Mouse (Mus musculus): ENCODE measurements around the gene Dync1i2. TPM values are rescaled to one million over a fixed set of nuclear protein-coding genes. Genes with fewer than 3 reads are reported as not detected.
A peak's percentile ranks its signal among the peaks of the same experiment; 100 is the strongest.

Gene Dync1i2
- polyA plus RNA-seq, 1 experiment from 2014 or later, result 78.5 TPM

GRCm38 (mm10) chr2:71227398-71227797 is 15.9 kb downstream of the Dync1i2 start:
- no peak for ATAC-seq (replicated peaks; ENCODE audit: low FRiP score)
- Histone ChIP-seq H3K4me1 (replicated peaks; ENCODE audit: control insufficient read depth, insufficient read depth, low read length) (no peaks in the 10 kb centered on the region), H3K27ac (ENCODE audit: low read depth, low read length) (no peak overlapping the region), H3K9ac (ENCODE audit: low read depth, low read length) (no peak overlapping the region), H3K27me3 (replicated peaks; ENCODE audit: control insufficient read depth, insufficient read depth, low read length) (no peaks in the 10 kb centered on the region), H3K9me3 (ENCODE audit: control insufficient read depth, low read length) (no peaks in the 10 kb centered on the region), H3K4me3 (ENCODE audit: low read depth, low read length) (no peak overlapping the region), H3K4me2 (no peak overlapping the region), H3K36me3 (ENCODE audit: control insufficient read depth, insufficient read depth, low read length) (peaks cover 9% of the 10 kb centered on the region)
- no peak for DNase-seq (ENCODE audit: low spot score)
- WGBS, result 59% methylated on average over 1 of the region's 1 CpGs

- Histone ChIP-seq H3K4me3 (ENCODE audit: low read depth, low read length) (no peak overlapping the region), H3K27ac (ENCODE audit: low read depth, low read length) (no peak overlapping the region), H3K36me3 (ENCODE audit: control insufficient read depth, insufficient read depth, low read length) (no peaks in the 10 kb centered on the region; the same call in 1 of the 2 replicates), H3K9me3 (ENCODE audit: control insufficient read depth, low read length) (no peaks in the 10 kb centered on the region), H3K4me1 (replicated peaks; ENCODE audit: control insufficient read depth, insufficient read depth, low read length) (no peaks in the 10 kb centered on the region), H3K27me3 (replicated peaks; ENCODE audit: control insufficient read depth, insufficient read depth, low read length) (no peaks in the 10 kb centered on the region), H3K4me2 (no peak overlapping the region), H3K9ac (ENCODE audit: low read depth, low read length) (no peak overlapping the region)
- 93% methylated on average over 1 of the region's 1 CpGs for WGBS
- DNase-seq (ENCODE audit: low spot score) (no peak), ATAC-seq (replicated peaks; ENCODE audit: low FRiP score) (no peak)
These were observed 18.1 kb downstream of the Dync1i2 start for GRCm38 (mm10) chr2:71229603-71230002.

- ATAC-seq (replicated peaks; ENCODE audit: low FRiP score), result no peak
- H3K27ac ChIP-seq (ENCODE audit: low read depth, low read length), result no peak overlapping the region
- H3K36me3 ChIP-seq (ENCODE audit: control insufficient read depth, insufficient read depth, low read length), result peaks cover 5% of the 10 kb centered on the region
These were observed 20.4 kb downstream of the Dync1i2 start for GRCm38 (mm10) chr2:71231951-71232350.

GRCm38 (mm10) chr2:71232976-71233375 is 21.5 kb downstream of the Dync1i2 start:
- H3K9ac ChIP-seq (ENCODE audit: low read depth, low read length), result no peak overlapping the region
- H3K27ac ChIP-seq (ENCODE audit: low read depth, low read length), result no peak overlapping the region
- peaks cover 5% of the 10 kb centered on the region for H3K36me3 ChIP-seq (ENCODE audit: control insufficient read depth, insufficient read depth, low read length)
- no peak overlapping the region for H3K4me2 ChIP-seq
- 87% methylated on average over 2 of the region's 2 CpGs for WGBS
- ATAC-seq (replicated peaks; ENCODE audit: low FRiP score) (no peak), DNase-seq (ENCODE audit: low spot score) (no peak)
- 0 out of 2 replicates have a peak, but pooled peaks cover 2% of the 10 kb centered on the region for H3K4me1 ChIP-seq (replicated peaks; ENCODE audit: control insufficient read depth, insufficient read depth, low read length)
- H3K9me3 ChIP-seq (ENCODE audit: control insufficient read depth, low read length), result no peaks in the 10 kb centered on the region
- no peak overlapping the region for H3K4me3 ChIP-seq (ENCODE audit: low read depth, low read length)
- no peaks in the 10 kb centered on the region for H3K27me3 ChIP-seq (replicated peaks; ENCODE audit: control insufficient read depth, insufficient read depth, low read length)

More at GRCm38 (mm10) chr2:71231951-71232350, 20.4 kb downstream of the Dync1i2 start:
- no peak for DNase-seq (ENCODE audit: low spot score)
- Histone ChIP-seq H3K9ac (ENCODE audit: low read depth, low read length) (no peak overlapping the region), H3K4me1 (replicated peaks; ENCODE audit: control insufficient read depth, insufficient read depth, low read length) (0 out of 2 replicates have a peak, but pooled peaks cover 2% of the 10 kb centered on the region), H3K27me3 (replicated peaks; ENCODE audit: control insufficient read depth, insufficient read depth, low read length) (no peaks in the 10 kb centered on the region), H3K4me2 (no peak overlapping the region), H3K4me3 (ENCODE audit: low read depth, low read length) (no peak overlapping the region), H3K9me3 (ENCODE audit: control insufficient read depth, low read length) (no peaks in the 10 kb centered on the region)
- 88% methylated on average over 5 of the region's 5 CpGs for WGBS

- Histone ChIP-seq H3K27me3 (replicated peaks; ENCODE audit: control insufficient read depth, insufficient read depth, low read length) (no peaks in the 10 kb centered on the region), H3K4me1 (replicated peaks; ENCODE audit: control insufficient read depth, insufficient read depth, low read length) (0 out of 2 replicates have a peak, but pooled peaks cover 2% of the 10 kb centered on the region), H3K36me3 (ENCODE audit: control insufficient read depth, insufficient read depth, low read length) (peaks cover 5% of the 10 kb centered on the region), H3K4me2 (no peak overlapping the region), H3K9ac (ENCODE audit: low read depth, low read length) (no peak overlapping the region), H3K27ac (ENCODE audit: low read depth, low read length) (no peak overlapping the region), H3K9me3 (ENCODE audit: control insufficient read depth, low read length) (no peaks in the 10 kb centered on the region), H3K4me3 (ENCODE audit: low read depth, low read length) (no peak overlapping the region)
- peak; percentile 83 for ATAC-seq (replicated peaks; ENCODE audit: low FRiP score)
- no peak for DNase-seq (ENCODE audit: low spot score)
- WGBS, result 63% methylated on average over 4 of the region's 4 CpGs
These were observed 23.9 kb downstream of the Dync1i2 start for GRCm38 (mm10) chr2:71235420-71235819.

GRCm38 (mm10) chr2:71236009-71236408 is 24.5 kb downstream of the Dync1i2 start:
- DNase-seq (ENCODE audit: low spot score) (no peak), ATAC-seq (replicated peaks; ENCODE audit: low FRiP score) (peak; percentile 71; the same call in 1 of the 2 replicates)
- peaks cover 5% of the 10 kb centered on the region for H3K36me3 ChIP-seq (ENCODE audit: control insufficient read depth, insufficient read depth, low read length)

GRCm38 (mm10) chr2:71241505-71241904 is 30.0 kb downstream of the Dync1i2 start:
- Histone ChIP-seq H3K4me1 (replicated peaks; ENCODE audit: control insufficient read depth, insufficient read depth, low read length) (no peaks in the 10 kb centered on the region), H3K9me3 (ENCODE audit: control insufficient read depth, low read length) (no peaks in the 10 kb centered on the region), H3K27me3 (replicated peaks; ENCODE audit: control insufficient read depth, insufficient read depth, low read length) (no peaks in the 10 kb centered on the region), H3K4me2 (no peak overlapping the region), H3K9ac (ENCODE audit: low read depth, low read length) (no peak overlapping the region), H3K27ac (ENCODE audit: low read depth, low read length) (no peak overlapping the region), H3K4me3 (ENCODE audit: low read depth, low read length) (no peak overlapping the region), H3K36me3 (ENCODE audit: control insufficient read depth, insufficient read depth, low read length) (no peaks in the 10 kb centered on the region; the same call in 1 of the 2 replicates)
- ATAC-seq (replicated peaks; ENCODE audit: low FRiP score) (no peak), DNase-seq (ENCODE audit: low spot score) (no peak)
- WGBS, result 96% methylated on average over 2 of the region's 2 CpGs

More at GRCm38 (mm10) chr2:71236009-71236408, 24.5 kb downstream of the Dync1i2 start:
- 0 out of 2 replicates have a peak, but pooled peaks cover 2% of the 10 kb centered on the region for H3K4me1 ChIP-seq (replicated peaks; ENCODE audit: control insufficient read depth, insufficient read depth, low read length)
- no peak overlapping the region for H3K4me2 ChIP-seq
- H3K9me3 ChIP-seq (ENCODE audit: control insufficient read depth, low read length), result no peaks in the 10 kb centered on the region
- H3K27ac ChIP-seq (ENCODE audit: low read depth, low read length), result no peak overlapping the region
- H3K27me3 ChIP-seq (replicated peaks; ENCODE audit: control insufficient read depth, insufficient read depth, low read length), result no peaks in the 10 kb centered on the region
- WGBS, result 90% methylated on average over 6 of the region's 6 CpGs
- H3K9ac ChIP-seq (ENCODE audit: low read depth, low read length), result no peak overlapping the region
- H3K4me3 ChIP-seq (ENCODE audit: low read depth, low read length), result no peak overlapping the region

GRCm38 (mm10) chr2:71242180-71242579 is 30.7 kb downstream of the Dync1i2 start:
- H3K36me3 ChIP-seq (ENCODE audit: control insufficient read depth, insufficient read depth, low read length), result no peaks in the 10 kb centered on the region; the same call in 1 of the 2 replicates
- H3K4me3 ChIP-seq (ENCODE audit: low read depth, low read length), result no peak overlapping the region
- ATAC-seq (replicated peaks; ENCODE audit: low FRiP score) (no peak), DNase-seq (ENCODE audit: low spot score) (no peak)
- 89% methylated on average over 3 of the region's 3 CpGs for WGBS
- no peaks in the 10 kb centered on the region for H3K4me1 ChIP-seq (replicated peaks; ENCODE audit: control insufficient read depth, insufficient read depth, low read length)
- H3K4me2 ChIP-seq, result no peak overlapping the region
- H3K27ac ChIP-seq (ENCODE audit: low read depth, low read length), result no peak overlapping the region
- no peak overlapping the region for H3K9ac ChIP-seq (ENCODE audit: low read depth, low read length)
- H3K9me3 ChIP-seq (ENCODE audit: control insufficient read depth, low read length), result no peaks in the 10 kb centered on the region
- H3K27me3 ChIP-seq (replicated peaks; ENCODE audit: control insufficient read depth, insufficient read depth, low read length), result no peaks in the 10 kb centered on the region

- Histone ChIP-seq H3K4me1 (replicated peaks; ENCODE audit: control insufficient read depth, insufficient read depth, low read length) (no peaks in the 10 kb centered on the region), H3K27ac (ENCODE audit: low read depth, low read length) (no peak overlapping the region), H3K9ac (ENCODE audit: low read depth, low read length) (no peak overlapping the region), H3K36me3 (ENCODE audit: control insufficient read depth, insufficient read depth, low read length) (peaks cover 3% of the 10 kb centered on the region; the same call in 1 of the 2 replicates), H3K4me3 (ENCODE audit: low read depth, low read length) (no peak overlapping the region), H3K4me2 (no peak overlapping the region), H3K27me3 (replicated peaks; ENCODE audit: control insufficient read depth, insufficient read depth, low read length) (no peaks in the 10 kb centered on the region), H3K9me3 (ENCODE audit: control insufficient read depth, low read length) (no peaks in the 10 kb centered on the region)
- DNase-seq (ENCODE audit: low spot score) (no peak), ATAC-seq (replicated peaks; ENCODE audit: low FRiP score) (no peak)
- 74% methylated on average over 9 of the region's 9 CpGs for WGBS
These were observed 31.7 kb downstream of the Dync1i2 start for GRCm38 (mm10) chr2:71243058-71243672.

Data from liver, embryonic 11.5 days (tissue).